Mouse (Mus musculus) neural tube, embryonic 13.5 days (tissue): Measurements from ENCODE around the gene Kcne2. TPM values are rescaled to one million over a fixed set of nuclear protein-coding genes. Genes with fewer than 3 reads are reported as not detected.

Experiments used
- ATAC-seq: fragments of 200-750 bp; cut with Nextera tagmentation; 2 replicates; pipeline ENCODE4 v1.8.0; 2017; ENCODE audit warnings: low read depth, mild to moderate bottlenecking, moderate TSS enrichment, moderate library complexity
- H3K27ac ChIP-seq: fragments of 300-500 bp; sonication (generic); replicated peaks from 2 replicates; pipeline ENCODE4 v1.5.1; 2015; ENCODE audit warnings: moderate library complexity, mild to moderate bottlenecking, inconsistent platforms
- H3K27me3 ChIP-seq: fragments of 300-500 bp; sonication (generic); 2 replicates; pipeline ENCODE4 v1.6.1; 2015; ENCODE audit warnings: mild to moderate bottlenecking, inconsistent platforms
- H3K36me3 ChIP-seq: fragments of 300-500 bp; sonication (generic); 2 replicates; pipeline ENCODE4 v1.6.1; 2015; ENCODE audit warnings: mild to moderate bottlenecking, inconsistent platforms
- H3K4me1 ChIP-seq: fragments of 300-500 bp; sonication (generic); replicated peaks from 2 replicates; pipeline ENCODE4 v1.6.1; 2015; ENCODE audit warnings: inconsistent platforms
- H3K4me2 ChIP-seq: fragments of 300-500 bp; sonication (generic); 2 replicates; pipeline ENCODE4 v1.6.1; 2015; ENCODE audit warnings: inconsistent platforms, mild to moderate bottlenecking, moderate library complexity
- H3K4me3 ChIP-seq: fragments of 300-500 bp; sonication (generic); 2 replicates; pipeline ENCODE4 v1.5.1; 2015; ENCODE audit warnings: mild to moderate bottlenecking, inconsistent platforms
- H3K9ac ChIP-seq: fragments of 300-500 bp; sonication (generic); 2 replicates; pipeline ENCODE4 v1.6.1; 2015; ENCODE audit warnings: moderate library complexity, mild to moderate bottlenecking, inconsistent platforms
- H3K9me3 ChIP-seq: fragments of 300-500 bp; sonication (generic); 2 replicates; pipeline ENCODE4 v1.6.1; 2016; ENCODE audit warnings: inconsistent platforms
- WGBS: fragments of 180-500 bp; shearing (Covaris S2); methylation state at CpG from one replicate; pipeline ENCODE4 v1.1.7; 2015; 5-methylcytosine and 5-hydroxymethylcytosine counted together
- polyA plus RNA-seq: library from polyadenylated mRNA; unstranded; fragments of >200 nt; fragmentation: Nextera tagmentation; extraction: Ambion mirVana; gene quantifications from 2 replicates; pipeline ENCODE4 v1.2.1, GENCODE M21; 2015

The Kcne2 gene
- polyA plus RNA-seq, 1 experiment from 2014 or later: 0.31 TPM

- H3K36me3 ChIP-seq: no peaks in the 10 kb centered on the region
- H3K4me2 ChIP-seq: no peak overlapping the region
- H3K9ac ChIP-seq: no peak overlapping the region
- H3K27me3 ChIP-seq: no peaks in the 10 kb centered on the region
- no peak for ATAC-seq
- H3K4me1 ChIP-seq: peaks cover 15% of the 10 kb centered on the region
- 69% methylated on average over 11 of the region's 11 CpGs for WGBS
- no peak overlapping the region for H3K27ac ChIP-seq
- no peak overlapping the region for H3K4me3 ChIP-seq
- H3K9me3 ChIP-seq: no peaks in the 10 kb centered on the region
Observed at GRCm38 (mm10) chr16:92345177-92345576, 53.0 kb downstream of the Kcne2 start.

GRCm38 (mm10) chr16:92346297-92346916, 54.2 kb downstream of the Kcne2 start:
- ATAC-seq: no peak
- Histone ChIP-seq H3K9me3 (no peaks in the 10 kb centered on the region), H3K4me2 (no peak overlapping the region), H3K27me3 (no peaks in the 10 kb centered on the region), H3K4me1 (peaks cover 8% of the 10 kb centered on the region), H3K27ac (no peak overlapping the region), H3K4me3 (no peak overlapping the region), H3K36me3 (no peaks in the 10 kb centered on the region), H3K9ac (no peak overlapping the region)
- 42% methylated on average over 13 of the region's 13 CpGs for WGBS

Other genes starting within 250 kb of the Kcne2 start
- gene Mrps6, start 234.1 kb upstream of the Kcne2 start, polyA plus RNA-seq: 167 and 182 TPM in 2 replicates
- gene Gm49711, start 234.1 kb upstream of the Kcne2 start, polyA plus RNA-seq: 0.66 and 0.74 TPM in 2 replicates
- gene Slc5a3, start 234.1 kb upstream of the Kcne2 start, polyA plus RNA-seq: 13.1 and 14.9 TPM in 2 replicates
- gene Smim11, start 8.9 kb downstream of the Kcne2 start, polyA plus RNA-seq: 73.9 and 82.3 TPM in 2 replicates
- not detected in 2 replicates for gene Fam243, start 29.1 kb downstream of the Kcne2 start, polyA plus RNA-seq
- gene Kcne1, start 67.1 kb downstream of the Kcne2 start, polyA plus RNA-seq: 0.18 TPM in 1 of 2 replicates, not detected in the other
- 51.7 and 60.2 TPM in 2 replicates for gene Rcan1, start 178.5 kb downstream of the Kcne2 start, polyA plus RNA-seq
- 0.54 and 2.1 TPM in 2 replicates for gene Clic6, start 193.3 kb downstream of the Kcne2 start, polyA plus RNA-seq